In genomic region chr6:34274346-34274745, GRCm38 (mm10) we compare ENCODE assay signal across 10 mouse cellular contexts. TPM values are rescaled to one million over a fixed set of nuclear protein-coding genes. Genes with fewer than 3 reads are reported as not detected.
DNase-seq lines count a peak whose midpoint lies in the region; ATAC-seq and TF ChIP-seq lines count a peak whose summit lies in the region.
"Had no signal": no experiment of that assay in that cellular context is flagged by ENCODE, and none has a peak within 500 bp of the region (broad histone marks: within the 10 kb centered on the region; RNA-seq: fewer than 3 reads in every experiment).

No protein-coding gene starts in this region.

- DNase-seq in left cerebral cortex, postnatal 10 days (ENCODE audit: extremely low spot score in 1 of 2, low spot score in 2 of 2), result peak; percentile 36 to 44
- DNase-seq in left cerebral cortex, adult 11 months (ENCODE audit: low spot score), result no peak
- DNase-seq in cerebellum, adult 11-12 months, result peak; percentile 10
- peak; percentile 6 to 9 for DNase-seq in cerebellum, postnatal 36 days
- peak; percentile 16 to 30 for DNase-seq in heart, postnatal 36 days
- DNase-seq in midbrain, postnatal 0 days (ENCODE audit: low spot score), result no peak
- DNase-seq: kidney, adult 18-20 months; thymus, postnatal 4 days had no signal

- WGBS in midbrain, postnatal 0 days, result 92% methylated on average over 2 of the region's 2 CpGs
- 81% methylated on average over 2 of the region's 2 CpGs for WGBS in intestine, embryonic 15.5 days

- H3K27ac ChIP-seq in midbrain, postnatal 0 days (ENCODE audit: low read depth, low read length), result no peak overlapping the region
- no peak overlapping the region for H3K27ac ChIP-seq in intestine, embryonic 15.5 days

- ATAC-seq in midbrain, postnatal 0 days (ENCODE audit: low FRiP score), result no peak
- no peak for ATAC-seq in intestine, embryonic 15.5 days

- no peaks in the 10 kb centered on the region for H3K36me3 ChIP-seq in midbrain, postnatal 0 days (ENCODE audit: insufficient read depth, low read length)
- H3K36me3 ChIP-seq in intestine, embryonic 15.5 days, result no peaks in the 10 kb centered on the region

- no peaks in the 10 kb centered on the region for H3K4me1 ChIP-seq in midbrain, postnatal 0 days (ENCODE audit: insufficient read depth, low read length)
- H3K4me1 ChIP-seq in intestine, embryonic 15.5 days (replicated peaks), result no peaks in the 10 kb centered on the region

- H3K9me3 ChIP-seq in midbrain, postnatal 0 days (ENCODE audit: low read length), result no peaks in the 10 kb centered on the region
- H3K9me3 ChIP-seq in intestine, embryonic 15.5 days, result no peaks in the 10 kb centered on the region

- H3K27me3 ChIP-seq in midbrain, postnatal 0 days (ENCODE audit: insufficient read depth, low read length), result no peaks in the 10 kb centered on the region
- no peaks in the 10 kb centered on the region for H3K27me3 ChIP-seq in intestine, embryonic 15.5 days (replicated peaks)

- H3K9ac ChIP-seq in midbrain, postnatal 0 days (replicated peaks; ENCODE audit: low read length, poor library complexity, severe bottlenecking), result no peak overlapping the region
- H3K9ac ChIP-seq in intestine, embryonic 15.5 days, result no peak overlapping the region

- no peak overlapping the region for H3K4me2 ChIP-seq in midbrain, postnatal 0 days (ENCODE audit: low read depth, low read length, poor library complexity, severe bottlenecking)
- no peak overlapping the region for H3K4me2 ChIP-seq in intestine, embryonic 15.5 days (replicated peaks)

- intact Hi-C loops in left cerebral cortex, postnatal 10 days (cut with DNase I), result no loop called here
- intact Hi-C loops in heart, postnatal 36 days (cut with DNase I), result no loop called here

- no peak for TF ChIP-seq CTCF in midbrain, postnatal 0 days (IDR thresholded peaks at IDR 0.05)

- H3K4me3 ChIP-seq in midbrain, postnatal 0 days (ENCODE audit: low read depth, low read length), result no peak overlapping the region
- H3K4me3 ChIP-seq in intestine, embryonic 15.5 days (replicated peaks), result no peak overlapping the region
- H3K4me3 ChIP-seq: megakaryocyte, embryonic 14.5 days had no signal

RNA-seq across cellular contexts. Expression of gene Akr1b3, which starts 42.9 kb away (rescaled TPM):
- 10 to 100 TPM; 57.2 to 60.9 TPM for total RNA-seq in left cerebral cortex, postnatal 10 days (2021)
- 100 to 1,000 TPM; 270 to 302 TPM for total RNA-seq in heart, postnatal 36 days (2021)
- total RNA-seq in midbrain, postnatal 0 days (2014; rRNA removed), result 65.2 and 79.8 TPM in 2 replicates
- polyA plus RNA-seq in midbrain, postnatal 0 days (2015; fragmentation: Nextera tagmentation; extraction: Ambion mirVana), result 102 and 105 TPM in 2 replicates
- polyA plus RNA-seq in intestine, embryonic 15.5 days (2015; fragmentation: Nextera tagmentation; extraction: Ambion mirVana), result 130 and 136 TPM in 2 replicates

Comparison
In these comparisons a context has a peak if more than half of its experiments do, and no peak if none do; other contexts are left out.
1. DNase-seq: peak in left cerebral cortex, postnatal 10 days (2 of 2), cerebellum, adult 11-12 months (single experiment), cerebellum, postnatal 36 days (2 of 2) and heart, postnatal 36 days (2 of 2); none in left cerebral cortex, adult 11 months (single experiment) and midbrain, postnatal 0 days (single experiment).